Mouse (Mus musculus) lung, postnatal 0 days (tissue): ENCODE results near the gene Sipa1l2.

Source experiments
- CTCF ChIP-seq: IDR thresholded peaks from 2 replicates; pipeline ENCODE4 v1.5.1; 2016; ENCODE audit warnings: antibody characterized with exemption, mild to moderate bottlenecking
- EP300 ChIP-seq: IDR thresholded peaks from 2 replicates; pipeline ENCODE4 v1.6.1; 2016; ENCODE audit warnings: antibody characterized with exemption, mild to moderate bottlenecking, control low read depth

GRCm38 (mm10) chr8:125465156-125465821 is 104.3 kb downstream of the Sipa1l2 start:
- TF ChIP-seq CTCF: no peak
- TF ChIP-seq EP300: no peak
